Mouse (Mus musculus): ENCODE results near the gene Ndufs8. TPM values are rescaled to one million over a fixed set of nuclear protein-coding genes. Genes with fewer than 3 reads are reported as not detected.

Ndufs8 gene
- polyA plus RNA-seq, 2 experiments, result 118 to 219 TPM

DNA sequence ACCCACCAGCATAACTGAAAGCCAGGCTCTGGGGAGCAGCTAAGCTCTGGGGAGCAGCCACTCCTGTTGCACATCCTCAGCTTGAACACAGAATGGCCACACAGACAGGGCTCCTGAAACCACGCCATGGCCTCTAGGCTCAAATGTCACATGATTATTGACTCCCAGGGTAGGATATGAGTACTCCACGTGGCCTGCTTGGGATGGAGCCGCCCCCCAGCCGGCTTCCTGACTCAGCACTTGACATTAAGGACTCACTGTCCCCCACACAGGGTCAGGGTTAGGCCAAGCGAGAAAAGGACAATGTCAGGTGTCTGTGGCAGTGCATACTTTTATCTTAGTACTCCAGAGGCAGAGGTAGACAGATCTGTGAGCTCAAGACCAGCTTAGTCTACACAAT is 2.4 kb downstream of the Ndufs8 start:
- Histone ChIP-seq H3K4me2 (ENCODE audit: low read depth) (no peak overlapping the region), H3K27ac (no peak overlapping the region), H3K27me3 (ENCODE audit: control insufficient read depth, insufficient read depth, low read length) (no peaks in the 10 kb centered on the region), H3K4me3 (ENCODE audit: insufficient read depth in 1 of 2, low read depth in 2 of 2, low read length in 2 of 2) (no peak overlapping the region), H3K36me3 (replicated peaks; ENCODE audit: control insufficient read depth, insufficient read depth, low read depth) (peaks cover 5% of the 10 kb centered on the region), H3K9ac (replicated peaks) (no peak overlapping the region), H3K4me1 (replicated peaks; ENCODE audit: control insufficient read depth in 2 of 2, insufficient read depth in 2 of 2, low read length in 1 of 2) (peaks cover 16 to 33% of the 10 kb centered on the region in 2 experiments), H3K9me3 (ENCODE audit: control insufficient read depth, low read length) (no peaks in the 10 kb centered on the region)
- ATAC-seq (ENCODE audit: insufficient read depth) (no peak), DNase-seq (ENCODE audit: low read depth in 3 of 3, low spot score in 3 of 3) (no peak)
- WGBS (ENCODE audit: insufficient replicate concordance), result 75% methylated on average over 5 of the region's 5 CpGs
- no peak for TF ChIP-seq EP300 (IDR thresholded peaks at IDR 0.05; ENCODE audit: low read depth)
- no peak for TF ChIP-seq CTCF (IDR thresholded peaks at IDR 0.05; ENCODE audit: low read depth)

- no peak overlapping the region for H3K9ac ChIP-seq (replicated peaks)
- 67% methylated on average over 8 of the region's 8 CpGs for WGBS (ENCODE audit: insufficient replicate concordance)
- peaks cover 7 to 23% of the 10 kb centered on the region in 2 experiments for H3K4me1 ChIP-seq (replicated peaks; ENCODE audit: control insufficient read depth in 2 of 2, insufficient read depth in 2 of 2, low read length in 1 of 2)
- H3K27ac ChIP-seq, result no peak overlapping the region
- H3K27me3 ChIP-seq (ENCODE audit: control insufficient read depth, insufficient read depth, low read length), result no peaks in the 10 kb centered on the region
- ATAC-seq (ENCODE audit: insufficient read depth) (no peak), DNase-seq (ENCODE audit: low read depth in 3 of 3, low spot score in 3 of 3) (no peak)
- no peak for TF ChIP-seq CTCF (IDR thresholded peaks at IDR 0.05; ENCODE audit: low read depth)
- TF ChIP-seq EP300 (IDR thresholded peaks at IDR 0.05; ENCODE audit: low read depth), result no peak
- no peaks in the 10 kb centered on the region for H3K9me3 ChIP-seq (ENCODE audit: control insufficient read depth, low read length)
- peak overlapping the region; percentile 86 for H3K4me2 ChIP-seq (ENCODE audit: low read depth)
- peaks cover 5% of the 10 kb centered on the region for H3K36me3 ChIP-seq (replicated peaks; ENCODE audit: control insufficient read depth, insufficient read depth, low read depth)
- no peak overlapping the region; a peak in 1 of 4 replicates for H3K4me3 ChIP-seq (ENCODE audit: insufficient read depth in 1 of 2, low read depth in 2 of 2, low read length in 2 of 2)
These were observed 4.5 kb downstream of the Ndufs8 start for GRCm38 (mm10) chr19:3907876-3908660.

DNA sequence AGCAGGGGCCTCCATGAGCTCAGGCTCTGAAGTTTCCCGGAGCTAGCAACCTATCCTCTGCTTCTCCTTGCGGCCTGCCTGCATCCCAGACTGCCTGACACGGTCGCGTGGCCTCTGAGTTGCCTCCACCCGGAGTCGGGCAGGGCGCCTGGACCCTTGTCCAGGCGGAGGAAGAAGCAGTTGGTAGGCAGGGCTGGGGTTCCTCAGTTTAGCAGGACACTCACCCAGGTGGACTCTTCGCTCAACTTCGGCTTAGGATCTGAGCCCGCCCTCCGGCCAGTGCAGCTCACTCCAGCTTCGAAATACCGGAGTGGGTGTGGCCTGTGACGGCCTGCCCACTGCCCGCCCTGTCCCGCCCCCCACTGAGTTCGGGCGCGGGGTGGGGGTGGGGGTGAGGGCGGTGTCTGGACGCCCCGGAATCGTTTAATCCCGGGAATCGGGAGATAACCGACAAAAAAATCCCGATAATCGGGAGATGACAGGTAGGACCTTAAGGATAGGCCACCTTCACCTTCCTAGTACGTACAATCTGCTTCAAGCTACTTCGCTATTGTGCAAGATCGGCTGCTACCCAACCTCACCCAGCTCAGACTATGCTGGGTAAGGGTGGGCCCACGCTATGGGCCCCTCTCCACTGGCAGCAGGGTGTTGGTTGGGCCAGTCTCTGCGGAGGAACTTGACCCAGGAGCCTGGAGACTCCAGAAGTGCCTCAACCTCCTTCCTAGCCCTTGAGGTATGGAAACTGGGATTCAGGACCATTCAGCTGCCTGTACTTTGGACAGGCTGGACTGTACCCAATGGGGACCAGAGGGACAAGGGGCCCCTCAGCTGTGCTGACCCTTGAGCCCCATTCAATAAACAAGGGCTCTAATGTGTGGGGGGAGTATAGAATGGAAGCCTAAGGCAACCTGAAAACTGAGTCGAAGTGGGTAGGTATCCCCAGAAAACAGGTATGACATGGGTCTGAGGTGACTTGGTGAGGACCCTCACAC is 5.5 kb downstream of the Ndufs8 start, which contains the start of gene Tcirg1:
Tcirg1 (minus strand) TSS at position 339 of the 992 bp plus-strand sequence.
- H3K9ac ChIP-seq (replicated peaks), result peak within 1 kb of the TSS; percentile 61
- H3K36me3 ChIP-seq (replicated peaks; ENCODE audit: control insufficient read depth, insufficient read depth, low read depth), result peaks cover 5% of the 10 kb centered on the region
- peak; percentile 47 to 55 (median 55) for DNase-seq (ENCODE audit: low read depth in 3 of 3, low spot score in 3 of 3)
- peak; percentile 81 for ATAC-seq (ENCODE audit: insufficient read depth)
- peak within 1 kb of the TSS; percentile 86 for H3K4me2 ChIP-seq (ENCODE audit: low read depth)
- H3K27ac ChIP-seq, result no peak within 1 kb of the TSS; the same call in 1 of the 2 replicates
- TF ChIP-seq EP300 (IDR thresholded peaks at IDR 0.05; ENCODE audit: low read depth), result no peak
- no peak for TF ChIP-seq CTCF (IDR thresholded peaks at IDR 0.05; ENCODE audit: low read depth)
- no peaks in the 10 kb centered on the region for H3K27me3 ChIP-seq (ENCODE audit: control insufficient read depth, insufficient read depth, low read length)
- peaks cover 6 to 21% of the 10 kb centered on the region in 2 experiments for H3K4me1 ChIP-seq (replicated peaks; ENCODE audit: control insufficient read depth in 2 of 2, insufficient read depth in 2 of 2, low read length in 1 of 2)
- H3K9me3 ChIP-seq (ENCODE audit: control insufficient read depth, low read length), result no peaks in the 10 kb centered on the region
- WGBS (ENCODE audit: insufficient replicate concordance), result 3% methylated on average over 36 of the region's 36 CpGs
- peak within 1 kb of the TSS; percentile 66 to 70 for H3K4me3 ChIP-seq (ENCODE audit: insufficient read depth in 1 of 2, low read depth in 2 of 2, low read length in 2 of 2)

GRCm38 (mm10) chr19:3906326-3906725 is 6.2 kb downstream of the Ndufs8 start:
- DNase-seq (ENCODE audit: low read depth in 3 of 3, low spot score in 3 of 3), result no peak
- no peak for ATAC-seq (ENCODE audit: insufficient read depth)
- Histone ChIP-seq H3K36me3 (replicated peaks; ENCODE audit: control insufficient read depth, insufficient read depth, low read depth) (peaks cover 5% of the 10 kb centered on the region), H3K4me2 (ENCODE audit: low read depth) (peak overlapping the region; percentile 86), H3K9ac (replicated peaks) (peak overlapping the region; percentile 61), H3K9me3 (ENCODE audit: control insufficient read depth, low read length) (no peaks in the 10 kb centered on the region), H3K4me1 (replicated peaks; ENCODE audit: control insufficient read depth in 2 of 2, insufficient read depth in 2 of 2, low read length in 1 of 2) (peaks cover 2 to 14% of the 10 kb centered on the region in 2 experiments), H3K27me3 (ENCODE audit: control insufficient read depth, insufficient read depth, low read length) (no peaks in the 10 kb centered on the region), H3K27ac (no peak overlapping the region), H3K4me3 (ENCODE audit: insufficient read depth in 1 of 2, low read depth in 2 of 2, low read length in 2 of 2) (peak overlapping the region; percentile 66 to 70)
- TF ChIP-seq CTCF (IDR thresholded peaks at IDR 0.05; ENCODE audit: low read depth), result no peak
- TF ChIP-seq EP300 (IDR thresholded peaks at IDR 0.05; ENCODE audit: low read depth), result no peak
- 4% methylated on average over 10 of the region's 10 CpGs for WGBS (ENCODE audit: insufficient replicate concordance)
